8 mouse cellular contexts compared by ENCODE assay signal in genomic region chr1:115684518-115685368, GRCm38 (mm10). TPM values are rescaled to one million over a fixed set of nuclear protein-coding genes. Genes with fewer than 3 reads are reported as not detected.
DNase-seq lines count a peak whose midpoint lies in the region; ATAC-seq and TF ChIP-seq lines count a peak whose summit lies in the region.
"Had no signal": no experiment of that assay in that cellular context is flagged by ENCODE, and none has a peak within 500 bp of the region (broad histone marks: within the 10 kb centered on the region; RNA-seq: fewer than 3 reads in every experiment).

Gene Cntnap5a (plus strand): TSS chr1:115684756.

- H3K9me3 ChIP-seq in neural tube, embryonic 11.5 days (ENCODE audit: control insufficient read depth, low read length) = no peaks in the 10 kb centered on the region
- H3K9me3 ChIP-seq: megakaryocyte, embryonic 14.5 days had no signal

- no peak within 1 kb of the TSS for H3K27ac ChIP-seq in gastrocnemius, adult 2 months
- no peak within 1 kb of the TSS for H3K27ac ChIP-seq in neural tube, embryonic 11.5 days (ENCODE audit: low read depth, low read length)

- no peak for TF ChIP-seq CTCF in gastrocnemius, adult 2 months (IDR thresholded peaks at IDR 0.05)

- H3K9ac ChIP-seq in neural tube, embryonic 11.5 days (ENCODE audit: low read length) = no peak within 1 kb of the TSS; the same call in 1 of the 2 replicates

- no peak within 1 kb of the TSS for H3K4me3 ChIP-seq in gastrocnemius, adult 2 months
- peak within 1 kb of the TSS; percentile 7; the same call in 1 of the 2 replicates for H3K4me3 ChIP-seq in neural tube, embryonic 11.5 days (ENCODE audit: low read depth, low read length)
- H3K4me3 ChIP-seq: megakaryocyte, embryonic 14.5 days had no signal

- WGBS in neural tube, embryonic 11.5 days = 14% methylated on average over 26 of the region's 26 CpGs

- peak; percentile 74; the same call in 1 of the 2 replicates for ATAC-seq in neural tube, embryonic 11.5 days (ENCODE audit: insufficient read depth, low FRiP score, low TSS enrichment)

- intact Hi-C loops in gastrocnemius, adult 2 months (cut with DNase I) = no loop called here
- intact Hi-C loops in left cerebral cortex, postnatal 25 days (cut with DNase I) = loop anchor here (5.0 to 10.0 kb wide), 3 partner anchors 260 to 1438 kb away; no protein-coding TSS in a partner anchor

- DNase-seq in adrenal gland, adult (ENCODE audit: inconsistent age in 2 of 2, low spot score in 1 of 2) = peak; percentile 55 to 78
- peak; percentile 45 to 62 for DNase-seq in cerebellum, postnatal 25 days
- DNase-seq in gastrocnemius, adult 2 months = peak; percentile 16
- DNase-seq in kidney, adult 11 months = peak; percentile 9
- DNase-seq in left cerebral cortex, postnatal 25 days (ENCODE audit: low spot score in 2 of 2) = peak; percentile 64 to 71
- DNase-seq in neural tube, embryonic 11.5 days (ENCODE audit: low spot score) = peak; percentile 74
- DNase-seq in urinary bladder, postnatal 10 days (ENCODE audit: low spot score) = peak; percentile 16

- no peaks in the 10 kb centered on the region for H3K36me3 ChIP-seq in neural tube, embryonic 11.5 days (ENCODE audit: control insufficient read depth, insufficient read depth, low read length)

- H3K4me1 ChIP-seq in neural tube, embryonic 11.5 days (ENCODE audit: control insufficient read depth, insufficient read depth, low read length) = no peaks in the 10 kb centered on the region
- H3K4me1 ChIP-seq: megakaryocyte, embryonic 14.5 days had no signal

- peak within 1 kb of the TSS; percentile 26 for H3K4me2 ChIP-seq in neural tube, embryonic 11.5 days (ENCODE audit: low read depth)

- H3K27me3 ChIP-seq in neural tube, embryonic 11.5 days (ENCODE audit: control insufficient read depth, insufficient read depth, low read length) = no peaks in the 10 kb centered on the region
- H3K27me3 ChIP-seq: megakaryocyte, embryonic 14.5 days had no signal

RNA-seq across cellular contexts. Expression of gene Cntnap5a, which starts in this region (rescaled TPM):
- total RNA-seq in gastrocnemius, adult 2 months (2021) = not detected
- 10 to 100 TPM; 32.6 to 34.7 TPM for total RNA-seq in left cerebral cortex, postnatal 25 days (2021)
- polyA plus RNA-seq in neural tube, embryonic 11.5 days (2014; fragmentation: Nextera tagmentation; extraction: Ambion mirVana) = 0.04 and 0.08 TPM in 2 replicates

Comparison
In these comparisons a context has a peak if more than half of its experiments do, and no peak if none do; other contexts are left out.
1. RNA of gene Cntnap5a (total RNA-seq): 32.6 to 34.7 TPM in left cerebral cortex, postnatal 25 days; not detected in gastrocnemius, adult 2 months; every median in the first group is over 10 times any median in the second.
2. Peak in DNase-seq in gastrocnemius, adult 2 months; RNA of the gene not detected or under 1 TPM.
3. Peak in DNase-seq, ATAC-seq, H3K4me3 ChIP-seq and H3K4me2 ChIP-seq in neural tube, embryonic 11.5 days; RNA of the gene not detected or under 1 TPM.
4. DNase-seq: peak in every context shown above with its lines; median percentile 74 in neural tube, embryonic 11.5 days; 68 in left cerebral cortex, postnatal 25 days; 66 in adrenal gland, adult; 54 in cerebellum, postnatal 25 days; 16 in gastrocnemius, adult 2 months; 16 in urinary bladder, postnatal 10 days; 9 in kidney, adult 11 months.